Mouse (Mus musculus) ES-E14 (cell line): ENCODE data around the gene Ptp4a2. TPM values are rescaled to one million over a fixed set of nuclear protein-coding genes. Genes with fewer than 3 reads are reported as not detected.

Experiments used
- DNase-seq: peaks from one replicate; pipeline ENCODE4 v3.0.0-alpha.2; 2013; ENCODE audit warnings: low read depth, low spot score
- H3K27ac ChIP-seq: 2 replicates; pipeline ENCODE4 v1.5.1; 2012; ENCODE audit warnings: low read depth, mild to moderate bottlenecking, low read length, moderate library complexity, mixed read lengths; ENCODE audit not compliant: poor library complexity, insufficient read depth, severe bottlenecking
- H3K36me3 ChIP-seq: 2 replicates; pipeline ENCODE4 v1.6.1; 2012; ENCODE audit warnings: mild to moderate bottlenecking, low read length, moderate library complexity, mixed read lengths; ENCODE audit not compliant: control insufficient read depth, poor library complexity, insufficient read depth, severe bottlenecking
- H3K4me1 ChIP-seq, 2 experiments: fragments of 150-350 bp in 1 of 2; sonication (generic) in 1 of 2; 2 replicates each; pipeline ENCODE4 v1.6.1; 2012; ENCODE audit warnings: low read length in 2 of 2, mild to moderate bottlenecking in 1 of 2, mixed read lengths in 1 of 2; ENCODE audit not compliant: control insufficient read depth in 2 of 2, insufficient read depth in 2 of 2, poor library complexity in 1 of 2
- H3K4me3 ChIP-seq, 2 experiments: fragments of 150-350 bp in 1 of 2; sonication (generic) in 1 of 2; 2 replicates each; pipeline ENCODE4 v1.5.1; 2012; ENCODE audit warnings: low read length in 2 of 2, low read depth in 1 of 2, mild to moderate bottlenecking in 1 of 2, mixed read lengths in 1 of 2; ENCODE audit not compliant: insufficient read depth in 1 of 2, poor library complexity in 1 of 2, severe bottlenecking in 1 of 2
- H3K9ac ChIP-seq: 2 replicates; pipeline ENCODE4 v1.6.1; 2012; ENCODE audit warnings: low read depth, mild to moderate bottlenecking, low read length, mixed read lengths; ENCODE audit not compliant: poor library complexity, insufficient read depth, severe bottlenecking
- H3K9me3 ChIP-seq: fragments of 150-350 bp; sonication (generic); 2 replicates; pipeline ENCODE4 v1.6.1; 2012; ENCODE audit warnings: low read depth, mild to moderate bottlenecking, low read length; ENCODE audit not compliant: control insufficient read depth, insufficient read depth
- CHD2 ChIP-seq: IDR thresholded peaks from 2 replicates; pipeline ENCODE4 v1.6.1; 2014; ENCODE audit warnings: mild to moderate bottlenecking, low read depth, low read length, inconsistent platforms
- HCFC1 ChIP-seq: IDR thresholded peaks from 2 replicates; pipeline ENCODE4 v1.6.1; 2012; ENCODE audit warnings: low read length, inconsistent platforms, borderline replicate concordance; ENCODE audit not compliant: insufficient read depth
- MAFK ChIP-seq: IDR thresholded peaks from 2 replicates; pipeline ENCODE4 v1.6.1; 2014; ENCODE audit warnings: mild to moderate bottlenecking, low read depth, low read length, inconsistent platforms; ENCODE audit not compliant: insufficient read depth
- ZC3H11A ChIP-seq: IDR thresholded peaks from 2 replicates; pipeline ENCODE4 v1.6.1; 2012; ENCODE audit warnings: low read depth, mild to moderate bottlenecking, inconsistent platforms, low read length, borderline replicate concordance
- ZNF384 ChIP-seq: IDR thresholded peaks from 2 replicates; pipeline ENCODE4 v1.6.1; 2012; ENCODE audit warnings: low read depth, low read length, inconsistent platforms
- in situ Hi-C, 2 experiments: fragments of 600-800 bp; cut with MboI; formaldehyde crosslinking; loops; one replicate each; pipeline ENCODE4 v1.15.1; 2025; ENCODE audit warnings: low sequenced_read_pairs in 2 of 2, inconsistent platforms in 1 of 2; ENCODE audit not compliant: unreplicated experiment in 2 of 2
- total RNA-seq: library from RNA; depleted of rRNA; stranded (reverse); fragments of 300-350 nt; gene quantifications from 2 replicates; pipeline ENCODE4 v1.2.3, GENCODE M21; 2012

The Ptp4a2 gene
- total RNA-seq, 1 experiment, result 104 TPM

GRCm38 (mm10) chr4:129803368-129803767 lies 7.7 kb upstream of the Ptp4a2 start:
- Histone ChIP-seq H3K4me3 (peak overlapping the region; percentile 24 to 25; a peak in 2 of 4 replicates), H3K36me3 (no peaks in the 10 kb centered on the region), H3K9me3 (no peaks in the 10 kb centered on the region), H3K9ac (no peak overlapping the region; the same call in 1 of the 2 replicates), H3K27ac (no peak overlapping the region), H3K4me1 (peaks cover 4 to 9% of the 10 kb centered on the region in 2 experiments; a peak in 2 of 4 replicates)
- in situ Hi-C loops, result no loop called here
- DNase-seq, result no peak
- no peak for TF ChIP-seq MAFK
- no peak for TF ChIP-seq ZC3H11A

- no peak for TF ChIP-seq ZC3H11A
- TF ChIP-seq ZNF384, result no peak
- TF ChIP-seq MAFK, result no peak
- TF ChIP-seq HCFC1, result no peak
- TF ChIP-seq CHD2, result no peak
- Histone ChIP-seq H3K9ac (no peak overlapping the region), H3K36me3 (no peaks in the 10 kb centered on the region), H3K27ac (peak overlapping the region; percentile 36; the same call in 1 of the 2 replicates), H3K9me3 (no peaks in the 10 kb centered on the region), H3K4me3 (no peak overlapping the region), H3K4me1 (peaks cover 4 to 5% of the 10 kb centered on the region in 2 experiments; a peak in 3 of 4 replicates)
- DNase-seq, result no peak
- in situ Hi-C loops, result no loop called here
Measured at GRCm38 (mm10) chr4:129805059-129805458, 6.0 kb upstream of the Ptp4a2 start.

GRCm38 (mm10) chr4:129811605-129812468 lies 818 bp downstream of the Ptp4a2 start:
- no peaks in the 10 kb centered on the region for H3K9me3 ChIP-seq
- peak overlapping the region; percentile 97 for H3K27ac ChIP-seq
- TF ChIP-seq MAFK, result no peak
- TF ChIP-seq HCFC1, result no peak
- TF ChIP-seq ZC3H11A, result no peak
- no peak for TF ChIP-seq CHD2
- H3K9ac ChIP-seq, result peak overlapping the region; percentile 87; the same call in 1 of the 2 replicates
- peaks cover 2 to 4% of the 10 kb centered on the region in 2 experiments; a peak in 2 of 4 replicates for H3K4me1 ChIP-seq
- DNase-seq, result no peak
- H3K36me3 ChIP-seq, result no peaks in the 10 kb centered on the region
- in situ Hi-C loops, result no loop called here
- peak overlapping the region; percentile 61 to 66 for H3K4me3 ChIP-seq

- no peak for DNase-seq
- in situ Hi-C loops, result no loop called here
- no peak overlapping the region for H3K9ac ChIP-seq
- peaks cover 3 to 6% of the 10 kb centered on the region in 2 experiments; a peak in 3 of 4 replicates for H3K4me1 ChIP-seq
- TF ChIP-seq HCFC1 (no peak), ZNF384 (no peak), ZC3H11A (no peak), CHD2 (no peak), MAFK (no peak)
- peak overlapping the region in 1 of 2 experiments; percentile 10; a peak in 1 of 4 replicates for H3K4me3 ChIP-seq
- H3K9me3 ChIP-seq, result no peaks in the 10 kb centered on the region
- H3K36me3 ChIP-seq, result no peaks in the 10 kb centered on the region
- H3K27ac ChIP-seq, result no peak overlapping the region
Measured at GRCm38 (mm10) chr4:129817591-129817990, 6.6 kb downstream of the Ptp4a2 start.
